Mouse (Mus musculus) spleen, adult 2 months (tissue): ENCODE results near the gene Gstm4. TPM values are rescaled to one million over a fixed set of nuclear protein-coding genes. Genes with fewer than 3 reads are reported as not detected.

Source experiments
- DNase-seq, 2 experiments: peaks; one replicate each; pipeline versions ENCODE4 v3.0.0 to v3.0.0-alpha.2; 2012 to 2021; ENCODE audit warnings: low spot score in 2 of 2, low read depth in 1 of 2
- H3K27ac ChIP-seq: fragments of 200-500 bp; 2 replicates; pipeline ENCODE4 v1.5.1; 2012; ENCODE audit warnings: low read length, inconsistent platforms; ENCODE audit not compliant: insufficient read depth
- H3K27me3 ChIP-seq: fragments of 200-500 bp; 2 replicates; pipeline ENCODE4 v1.6.1; 2012; ENCODE audit warnings: mild to moderate bottlenecking, moderate library complexity, low read length, inconsistent platforms; ENCODE audit not compliant: control insufficient read depth, insufficient read depth
- H3K36me3 ChIP-seq: fragments of 200-500 bp; 2 replicates; pipeline ENCODE4 v1.6.1; 2012; ENCODE audit warnings: mild to moderate bottlenecking, low read length, inconsistent platforms; ENCODE audit not compliant: control insufficient read depth, insufficient read depth
- H3K4me1 ChIP-seq: fragments of 200-500 bp; 2 replicates; pipeline ENCODE4 v1.6.1; 2011; ENCODE audit warnings: inconsistent platforms; ENCODE audit not compliant: control insufficient read depth, insufficient read depth, insufficient read length
- H3K4me3 ChIP-seq: fragments of 200-500 bp; 2 replicates; pipeline ENCODE4 v1.5.1; 2011; ENCODE audit warnings: mild to moderate bottlenecking, inconsistent platforms; ENCODE audit not compliant: insufficient read depth, insufficient read length; ENCODE audit errors: extremely low read depth
- CTCF ChIP-seq: fragments of 200-500 bp; IDR thresholded peaks from 2 replicates; pipeline ENCODE4 v1.5.1; 2011; ENCODE audit warnings: mild to moderate bottlenecking, inconsistent platforms; ENCODE audit not compliant: insufficient read depth, insufficient read length, insufficient replicate concordance; ENCODE audit errors: extremely low read depth
- POLR2A ChIP-seq: fragments of 200-500 bp; IDR thresholded peaks from 2 replicates; pipeline ENCODE4 v1.6.1; 2011; ENCODE audit warnings: low read depth, low read length, inconsistent platforms
- WGBS: fragments of 180-500 bp; shearing (Covaris S2); methylation state at CpG from one replicate; pipeline ENCODE4 v1.1.7; 2018; 5-methylcytosine and 5-hydroxymethylcytosine counted together
- polyA plus RNA-seq: library from polyadenylated mRNA; depleted of rRNA; stranded (reverse); fragments of >200 nt; gene quantifications from 2 replicates; pipeline ENCODE4 v1.2.3, GENCODE M21; 2012

Gene Gstm4
- polyA plus RNA-seq, 1 experiment: 4.6 TPM

- Histone ChIP-seq H3K4me1 (no peaks in the 10 kb centered on the region), H3K27ac (no peak overlapping the region), H3K27me3 (no peaks in the 10 kb centered on the region), H3K36me3 (peaks cover 9% of the 10 kb centered on the region), H3K4me3 (no peak overlapping the region)
- WGBS: 61% methylated on average over 10 of the region's 10 CpGs
- DNase-seq: peak; percentile 18 to 63
- peak; percentile 93 for TF ChIP-seq CTCF
- no peak for TF ChIP-seq POLR2A
These were observed 25.9 kb upstream of the Gstm4 start for GRCm38 (mm10) chr3:108070295-108071293.

GRCm38 (mm10) chr3:108069231-108069870 is 24.7 kb upstream of the Gstm4 start:
- TF ChIP-seq POLR2A: no peak
- TF ChIP-seq CTCF: no peak
- no peak for DNase-seq
- H3K4me3 ChIP-seq: no peak overlapping the region
- H3K4me1 ChIP-seq: no peaks in the 10 kb centered on the region
- no peak overlapping the region for H3K27ac ChIP-seq
- 71% methylated on average over 13 of the region's 13 CpGs for WGBS
- H3K27me3 ChIP-seq: no peaks in the 10 kb centered on the region
- no peaks in the 10 kb centered on the region for H3K36me3 ChIP-seq

- H3K27ac ChIP-seq: no peak overlapping the region
- no peaks in the 10 kb centered on the region for H3K4me1 ChIP-seq
- H3K4me3 ChIP-seq: no peak overlapping the region
- H3K36me3 ChIP-seq: no peaks in the 10 kb centered on the region
- no peak for DNase-seq
- 18% methylated on average over 1 of the region's 1 CpGs for WGBS
- H3K27me3 ChIP-seq: no peaks in the 10 kb centered on the region
- TF ChIP-seq CTCF (no peak), POLR2A (no peak)
These were observed 24.1 kb upstream of the Gstm4 start for GRCm38 (mm10) chr3:108068826-108069225.

DNA sequence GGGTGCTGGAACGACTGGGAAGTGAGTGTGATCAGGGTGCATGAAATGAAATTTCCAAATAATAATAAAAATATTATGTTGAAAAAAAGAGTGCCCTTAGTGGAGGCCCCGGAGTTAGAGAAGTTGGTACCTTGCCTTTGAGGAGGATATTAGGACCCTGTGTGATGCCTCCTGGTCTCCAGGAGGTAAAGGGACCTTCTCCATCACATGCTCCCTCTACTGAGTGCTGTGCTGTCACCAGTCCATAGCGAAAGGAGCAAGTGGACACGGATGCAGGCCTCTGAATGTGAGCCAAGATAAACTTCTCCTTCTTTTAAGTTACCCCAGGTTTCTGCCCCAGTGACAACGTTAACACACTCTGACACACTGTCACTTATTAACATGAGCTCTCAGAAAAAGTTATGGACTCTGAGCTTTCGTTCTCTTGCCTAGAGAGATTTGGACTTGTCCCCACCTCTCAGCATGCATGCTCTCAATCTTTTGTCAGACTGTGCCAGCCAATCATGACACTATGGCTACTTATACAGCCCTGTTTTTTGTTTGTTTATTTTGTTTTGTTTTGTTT is 22.8 kb upstream of the Gstm4 start:
- Histone ChIP-seq H3K27me3 (no peaks in the 10 kb centered on the region), H3K27ac (no peak overlapping the region), H3K4me1 (no peaks in the 10 kb centered on the region), H3K4me3 (no peak overlapping the region), H3K36me3 (no peaks in the 10 kb centered on the region)
- no peak for TF ChIP-seq POLR2A
- TF ChIP-seq CTCF: no peak
- DNase-seq: no peak
- WGBS: 69% methylated on average over 6 of the region's 6 CpGs

DNA sequence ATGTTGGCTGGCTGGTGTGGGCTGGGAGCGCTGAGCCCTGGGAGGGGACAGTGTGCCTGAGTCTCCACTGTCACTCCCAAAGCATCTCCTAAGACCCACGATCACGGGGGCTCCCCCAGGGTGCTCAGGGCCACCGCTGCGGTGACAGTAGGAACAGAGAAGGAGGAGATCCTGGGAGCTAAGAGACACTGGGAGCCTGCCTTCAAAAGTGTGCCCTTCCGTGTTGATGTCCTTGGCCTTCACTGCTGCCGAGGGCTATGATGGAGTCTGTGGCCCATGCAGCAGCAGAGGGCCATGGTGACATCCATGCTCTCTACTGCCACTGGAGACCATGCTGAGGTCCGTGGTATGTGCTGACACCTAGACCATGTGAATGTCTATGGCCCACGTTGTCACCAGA is 20.9 kb upstream of the Gstm4 start:
- TF ChIP-seq POLR2A: no peak
- TF ChIP-seq CTCF: no peak
- H3K27ac ChIP-seq: no peak overlapping the region
- H3K27me3 ChIP-seq: no peaks in the 10 kb centered on the region
- H3K4me3 ChIP-seq: no peak overlapping the region
- DNase-seq: no peak
- 85% methylated on average over 9 of the region's 9 CpGs for WGBS
- H3K4me1 ChIP-seq: 0 out of 2 replicates have a peak, but pooled peaks cover 3% of the 10 kb centered on the region
- H3K36me3 ChIP-seq: no peaks in the 10 kb centered on the region

DNA sequence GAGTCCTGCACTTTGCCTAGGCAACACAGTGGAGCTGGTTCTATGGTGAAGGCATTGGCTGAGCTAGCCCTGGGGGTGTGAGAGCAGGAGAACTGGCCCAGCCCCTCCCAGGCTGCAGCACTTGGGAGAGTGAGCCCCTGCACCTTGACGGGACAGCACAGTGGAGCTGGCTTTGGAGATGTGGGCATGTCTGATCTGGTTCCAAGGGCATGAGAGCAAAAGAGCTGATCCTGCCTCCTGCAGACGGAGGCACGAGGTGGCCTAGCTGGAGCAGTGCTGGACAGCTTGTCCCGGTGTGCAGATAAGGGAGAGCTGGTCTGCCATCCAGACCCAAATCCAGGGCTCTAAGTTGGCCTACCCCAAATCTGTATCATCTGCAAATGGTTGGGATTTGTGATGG is 20.0 kb upstream of the Gstm4 start:
- H3K4me3 ChIP-seq: no peak overlapping the region
- no peaks in the 10 kb centered on the region for H3K27me3 ChIP-seq
- DNase-seq: no peak
- H3K36me3 ChIP-seq: no peaks in the 10 kb centered on the region
- no peak overlapping the region for H3K27ac ChIP-seq
- 96% methylated on average over 4 of the region's 4 CpGs for WGBS
- TF ChIP-seq CTCF (no peak), POLR2A (no peak)
- 0 out of 2 replicates have a peak, but pooled peaks cover 3% of the 10 kb centered on the region for H3K4me1 ChIP-seq
